Mouse (Mus musculus) spleen, adult 12 weeks (tissue): ENCODE measurements around the gene Hsd17b12.

Source experiments
- DNase-seq: peaks from one replicate; pipeline ENCODE4 v3.0.0; 2022; ENCODE audit warnings: low spot score

Hsd17b12 gene

GRCm38 (mm10) chr2:94069482-94069881, 88.3 kb downstream of the Hsd17b12 start:
- no peak for DNase-seq

- no peak for DNase-seq
Measured at GRCm38 (mm10) chr2:94066540-94067135, 91.1 kb downstream of the Hsd17b12 start.

DNA sequence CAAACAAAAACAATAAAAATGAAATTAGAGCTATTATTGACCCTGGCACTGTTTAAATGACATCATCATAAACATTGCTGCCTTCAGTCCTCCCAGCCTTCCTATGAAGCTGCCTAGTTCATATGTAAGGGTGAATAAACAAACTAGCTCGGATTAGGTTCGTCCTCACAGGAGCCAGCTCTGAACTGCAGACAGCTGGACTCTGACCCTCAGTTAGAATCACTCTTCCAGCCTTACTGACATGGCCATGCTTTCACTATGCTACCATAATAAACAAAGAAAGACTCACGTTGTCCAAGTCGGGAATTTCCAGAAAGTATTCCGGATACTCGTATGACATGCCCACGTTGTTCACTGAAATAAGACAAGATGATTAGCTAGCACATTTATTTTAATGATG, 91.6 kb downstream of the Hsd17b12 start:
- no peak for DNase-seq

- DNase-seq: no peak
Measured at GRCm38 (mm10) chr2:94062791-94063190, 95.0 kb downstream of the Hsd17b12 start.

- no peak for DNase-seq
Measured at GRCm38 (mm10) chr2:94059459-94059858, 98.3 kb downstream of the Hsd17b12 start.

DNA sequence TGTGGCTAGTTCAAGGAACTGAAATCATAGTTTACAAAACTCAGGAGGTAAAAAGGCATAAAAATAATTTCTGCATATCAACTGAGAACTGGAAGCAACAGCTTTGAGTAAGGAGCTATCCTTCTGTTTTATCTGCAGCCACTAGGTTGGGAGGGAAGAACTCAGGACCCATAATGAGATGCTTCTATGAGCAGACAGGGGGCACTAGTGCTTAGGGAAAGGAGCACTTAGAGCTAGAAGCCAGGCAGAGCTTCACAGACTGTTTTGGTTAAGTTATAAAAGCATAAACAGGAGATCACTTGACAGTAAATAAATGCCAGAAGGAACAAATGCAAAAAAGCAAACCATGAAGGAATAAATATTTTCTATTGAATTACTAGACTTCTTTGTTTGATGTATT, 103.0 kb downstream of the Hsd17b12 start:
- DNase-seq: no peak

DNA sequence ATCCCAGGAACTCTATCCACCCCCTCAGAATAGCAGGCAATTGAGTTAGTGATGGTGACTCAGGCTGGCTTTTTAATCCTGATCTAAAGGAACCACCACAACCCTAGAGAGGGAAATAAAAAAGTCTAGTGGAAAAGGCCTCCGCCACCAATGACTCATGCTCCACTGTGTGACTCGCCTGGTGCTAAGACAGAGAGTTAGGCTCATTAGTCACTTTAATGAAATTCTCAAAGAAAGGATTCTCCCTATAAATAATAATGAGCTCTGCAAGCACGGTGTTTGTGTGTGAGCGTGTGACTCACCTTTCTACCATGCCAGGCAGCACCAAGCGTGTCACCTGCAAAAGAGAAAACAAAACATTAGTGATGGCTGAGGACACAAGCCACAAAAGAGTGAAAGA, 105.8 kb downstream of the Hsd17b12 start:
- DNase-seq: no peak

DNA sequence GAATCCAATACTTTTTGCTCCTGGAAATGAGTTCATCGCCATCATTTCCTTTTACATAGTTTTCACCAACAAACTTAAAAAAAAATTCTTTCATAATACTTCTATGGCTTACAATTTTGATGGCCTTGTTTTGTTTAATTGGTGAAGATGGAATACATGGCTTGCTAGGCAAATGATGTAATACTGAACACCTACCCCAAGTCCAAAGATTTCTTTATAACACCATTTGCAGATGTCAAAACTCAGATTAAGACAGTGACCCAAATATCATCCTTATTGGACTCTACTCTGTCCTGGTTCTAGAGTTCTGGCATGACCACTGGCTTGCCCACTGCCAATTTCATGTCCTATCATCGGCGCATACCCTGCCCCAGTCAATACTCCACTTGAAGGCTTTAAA, 106.9 kb downstream of the Hsd17b12 start:
- DNase-seq: no peak

DNA sequence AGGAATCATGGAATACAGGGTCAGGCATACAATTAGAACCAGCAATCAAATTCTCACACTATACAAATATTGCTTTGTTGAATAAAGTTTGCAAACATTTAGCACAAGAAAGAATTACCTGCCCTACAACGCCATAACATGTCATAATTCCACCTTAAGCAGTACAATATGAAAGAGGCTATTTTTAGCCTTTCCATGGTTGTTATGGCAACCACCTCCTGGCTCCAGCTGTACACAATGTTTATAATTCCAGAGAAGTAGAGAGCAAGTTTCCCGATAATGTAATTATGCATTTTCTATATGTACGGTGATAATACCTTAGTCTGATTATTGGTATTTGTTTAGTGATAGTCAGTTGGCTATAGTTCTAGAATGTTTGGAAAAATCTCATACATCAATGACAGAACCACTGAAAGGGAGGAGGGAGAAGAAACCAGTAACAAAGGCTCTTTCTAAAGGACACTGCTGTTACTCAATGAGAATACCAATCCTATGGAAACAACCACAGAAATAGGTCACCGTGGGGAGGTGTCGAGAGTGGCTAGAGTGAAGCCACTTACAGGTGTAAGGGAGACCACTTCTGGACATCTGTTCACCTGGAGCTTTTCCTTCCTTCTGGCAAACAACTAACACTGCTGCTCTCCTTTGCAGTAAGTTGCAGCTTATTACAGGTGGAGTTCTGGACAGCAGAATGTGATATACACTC, 108.1 kb downstream of the Hsd17b12 start:
- no peak for DNase-seq

DNA sequence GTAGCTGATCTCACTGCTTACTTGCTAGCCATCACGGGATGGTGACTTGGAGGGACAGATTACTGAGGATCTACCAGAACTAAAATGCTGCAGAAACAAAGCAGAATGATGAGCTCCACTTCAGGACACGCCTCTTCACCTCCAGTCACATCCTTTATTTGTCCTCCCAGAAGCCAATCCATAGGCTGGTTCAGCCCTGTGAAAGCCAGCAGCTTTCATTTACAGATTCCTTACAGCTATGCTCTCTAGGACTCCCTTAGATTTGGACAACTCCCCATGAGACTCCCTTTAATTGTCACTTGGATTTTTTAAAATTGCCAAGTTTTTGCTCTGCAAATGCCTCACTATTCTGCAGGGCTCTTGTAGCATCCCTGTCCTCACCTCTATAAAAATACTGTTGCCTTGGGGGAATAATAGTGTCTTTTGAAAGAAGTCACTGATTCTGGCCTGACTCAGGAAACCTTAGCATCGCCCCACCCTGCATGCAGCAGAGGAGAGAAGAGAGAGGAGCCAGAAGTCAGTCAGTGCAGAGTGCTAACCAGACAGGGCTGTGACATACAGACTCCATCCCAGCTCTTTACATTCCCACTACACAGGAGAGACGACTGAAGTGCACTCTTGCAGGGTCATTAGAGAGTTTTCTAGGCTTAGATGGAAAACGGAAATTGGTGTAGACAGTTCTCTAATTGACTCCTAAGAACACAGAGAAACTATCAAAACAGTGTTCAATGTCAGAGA, 108.9 kb downstream of the Hsd17b12 start:
- no peak for DNase-seq

DNA sequence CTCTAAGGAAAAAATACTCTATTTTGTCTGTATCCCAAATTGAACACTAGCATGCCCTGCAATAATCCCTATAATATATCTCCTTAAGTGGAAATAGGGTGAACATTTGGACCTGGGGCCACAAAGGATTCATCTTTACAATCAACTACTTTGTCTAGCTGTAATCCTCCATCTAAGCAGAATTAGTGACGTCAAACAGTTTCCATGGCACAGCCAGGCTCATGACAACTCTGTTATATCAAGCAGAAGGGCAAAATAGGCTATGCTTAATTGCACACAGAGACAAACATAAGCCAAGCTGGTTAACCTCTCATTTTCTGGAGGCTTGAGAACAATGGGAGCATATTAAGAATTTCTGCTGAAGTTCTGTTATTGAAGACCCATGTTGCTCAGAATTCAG, 109.5 kb downstream of the Hsd17b12 start:
- DNase-seq: no peak

DNA sequence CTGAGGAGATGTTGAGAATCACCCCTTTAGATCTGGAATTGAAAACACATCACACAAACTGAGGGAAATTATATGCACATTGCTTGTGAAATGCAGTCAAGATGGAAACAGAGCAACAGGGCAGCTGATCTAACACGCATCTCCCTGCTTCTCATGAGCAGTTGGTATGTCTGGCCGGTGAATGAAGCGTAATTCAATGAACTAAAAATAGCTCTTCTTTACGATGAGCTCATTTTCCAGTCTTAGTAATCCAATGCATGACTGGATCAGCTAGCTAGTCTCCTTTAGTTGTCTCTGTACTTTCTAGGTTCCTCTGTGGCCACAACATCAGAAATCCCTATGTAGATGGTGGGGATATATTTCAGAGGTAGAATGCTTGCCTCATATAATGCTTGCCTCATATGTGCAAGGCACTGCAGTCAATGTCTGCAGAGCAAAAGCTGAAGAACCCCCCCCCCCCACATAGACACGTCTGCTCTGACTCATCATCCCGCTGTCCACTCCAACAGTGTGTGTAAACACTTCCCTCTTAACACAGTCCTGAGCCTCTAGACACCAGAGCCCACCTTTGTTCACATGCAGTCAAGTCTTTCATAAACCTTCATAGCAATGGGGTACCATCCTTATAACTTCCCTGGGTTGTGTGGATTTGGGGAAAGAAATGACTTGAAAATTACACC, 112.2 kb downstream of the Hsd17b12 start:
- DNase-seq: no peak

DNA sequence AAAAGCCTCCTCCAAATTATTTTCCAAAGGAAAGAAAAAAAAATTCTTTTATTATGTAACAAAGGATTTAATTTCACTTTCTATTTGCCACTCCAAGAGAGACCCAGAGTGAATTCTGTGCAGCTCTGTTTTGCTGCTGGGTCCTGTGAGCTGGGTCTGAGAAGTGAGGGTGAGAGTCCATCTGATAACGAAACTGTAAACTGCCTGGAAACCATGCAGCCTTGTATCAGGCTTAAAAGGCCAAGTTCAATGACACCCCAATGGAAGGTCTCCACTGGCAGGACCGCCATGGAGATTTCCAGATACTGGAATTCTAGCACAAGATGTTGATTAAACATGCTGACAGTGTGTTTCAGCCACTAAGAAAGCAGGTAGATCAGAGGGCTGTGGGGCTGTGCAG, 113.6 kb downstream of the Hsd17b12 start:
- DNase-seq: no peak

GRCm38 (mm10) chr2:94043662-94044061, 114.1 kb downstream of the Hsd17b12 start:
- DNase-seq: no peak

DNA sequence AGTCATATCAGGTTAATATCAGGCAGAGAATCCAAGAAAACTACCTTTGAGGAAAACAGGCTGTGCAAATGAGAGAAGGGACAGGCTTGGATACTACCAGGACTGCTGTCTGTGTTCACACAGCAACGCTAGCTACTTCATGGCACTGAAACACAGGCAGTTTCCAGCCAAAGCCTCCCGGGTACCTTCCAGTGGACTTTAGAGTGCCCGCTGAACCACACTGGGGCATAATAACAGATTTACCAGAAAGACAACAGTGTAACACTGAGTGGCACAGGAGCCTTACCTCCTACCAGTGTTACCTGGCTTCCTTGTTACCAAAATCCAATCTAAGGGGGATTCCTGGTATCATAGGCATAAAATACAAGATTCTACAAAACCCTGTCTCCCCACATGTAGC, 115.3 kb downstream of the Hsd17b12 start:
- DNase-seq: no peak

DNA sequence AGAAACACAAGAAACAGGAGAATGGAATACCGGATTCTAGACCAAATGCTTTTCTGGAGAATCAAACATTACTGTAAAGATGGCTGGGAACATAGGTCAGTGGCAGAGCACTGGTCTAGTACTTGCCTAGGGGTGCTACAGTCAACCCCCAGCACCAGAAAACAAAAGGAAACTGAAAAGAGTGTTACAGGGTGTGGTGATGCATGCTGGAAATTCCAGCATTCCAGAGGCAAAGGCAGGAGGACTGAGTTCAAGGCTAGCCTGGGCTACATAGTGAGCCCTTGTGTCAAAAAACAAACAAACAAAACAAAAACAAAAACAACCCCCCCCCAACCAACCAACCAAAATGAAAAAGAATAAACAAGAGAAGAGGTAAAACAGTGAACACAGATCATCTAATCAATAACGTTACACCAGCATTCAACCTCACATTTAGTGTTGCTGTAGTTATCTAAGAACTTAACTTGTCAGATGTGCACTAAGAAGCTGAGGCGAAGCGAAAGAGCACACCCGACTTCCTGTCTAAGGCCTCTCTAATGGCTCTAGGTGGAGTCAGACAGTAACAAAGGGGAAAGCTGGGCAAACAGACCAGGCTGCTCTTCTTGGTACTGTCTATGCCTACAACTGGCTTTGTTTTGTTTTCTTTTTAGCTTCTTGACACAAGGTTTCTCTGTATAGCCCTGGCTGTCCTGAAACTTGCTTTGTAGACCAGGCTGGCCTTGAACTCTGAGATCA, 117.2 kb downstream of the Hsd17b12 start:
- no peak for DNase-seq

DNA sequence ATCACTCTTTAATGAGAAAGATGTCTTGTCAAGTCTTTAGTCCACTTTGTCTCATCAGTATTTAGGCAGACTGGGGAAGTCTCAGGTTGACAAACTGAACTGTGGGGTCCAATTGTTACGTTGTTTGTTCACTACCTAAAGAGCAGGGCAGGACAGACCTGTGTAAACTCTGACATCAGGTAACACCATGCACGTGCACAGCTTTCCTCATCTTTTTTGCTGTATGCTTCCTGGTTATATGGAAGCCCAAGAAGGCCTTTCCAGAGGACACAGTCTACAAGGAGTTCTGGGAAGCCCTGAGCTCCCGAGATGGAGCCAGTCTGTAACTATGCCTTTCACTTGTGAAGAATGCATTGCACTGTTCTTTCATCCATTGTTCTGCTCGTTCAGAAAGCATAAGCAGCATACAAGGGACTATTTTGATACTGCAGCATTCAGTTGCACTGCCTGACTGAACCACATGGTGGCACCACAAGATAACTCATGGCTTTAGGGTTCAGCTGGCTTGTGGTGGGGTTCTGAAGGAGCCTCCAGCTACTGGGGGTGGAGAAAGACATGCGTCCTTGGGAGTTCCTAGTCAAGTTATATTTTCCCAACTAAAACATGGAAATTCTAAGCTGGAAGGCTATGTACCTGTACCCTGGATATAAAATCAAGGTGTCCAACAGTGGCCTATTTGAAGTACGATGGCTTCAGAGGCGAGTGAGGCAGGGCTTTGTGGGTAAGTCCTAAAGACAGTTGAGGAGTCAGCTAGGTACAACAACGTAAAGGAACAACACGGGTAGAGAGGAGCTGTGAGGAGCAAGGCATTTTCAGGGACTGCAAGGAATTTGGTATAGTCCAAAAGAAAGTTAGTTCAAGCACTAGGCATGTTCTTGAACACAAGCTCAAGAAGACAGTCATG, 122.1 kb downstream of the Hsd17b12 start:
- DNase-seq: peak; percentile 7

DNA sequence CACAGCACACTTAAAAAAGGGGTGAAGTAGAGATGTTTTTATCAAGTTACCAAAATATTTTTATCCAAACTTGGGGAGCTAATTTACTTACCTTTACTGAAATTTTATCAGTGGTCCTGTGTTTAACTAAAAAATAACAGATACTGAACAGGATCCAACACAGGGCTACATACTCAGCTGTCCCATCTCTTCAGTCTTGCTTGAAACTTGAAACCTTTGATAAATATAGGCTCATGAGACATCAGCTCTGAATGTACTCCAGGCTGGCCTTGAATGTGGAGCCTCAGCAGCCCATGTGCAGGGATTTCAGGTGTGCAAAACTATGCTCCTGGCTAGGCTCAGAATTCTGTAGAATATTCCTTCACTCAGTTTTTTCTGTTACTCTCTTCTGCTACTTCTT, 127.2 kb downstream of the Hsd17b12 start:
- DNase-seq: no peak

DNA sequence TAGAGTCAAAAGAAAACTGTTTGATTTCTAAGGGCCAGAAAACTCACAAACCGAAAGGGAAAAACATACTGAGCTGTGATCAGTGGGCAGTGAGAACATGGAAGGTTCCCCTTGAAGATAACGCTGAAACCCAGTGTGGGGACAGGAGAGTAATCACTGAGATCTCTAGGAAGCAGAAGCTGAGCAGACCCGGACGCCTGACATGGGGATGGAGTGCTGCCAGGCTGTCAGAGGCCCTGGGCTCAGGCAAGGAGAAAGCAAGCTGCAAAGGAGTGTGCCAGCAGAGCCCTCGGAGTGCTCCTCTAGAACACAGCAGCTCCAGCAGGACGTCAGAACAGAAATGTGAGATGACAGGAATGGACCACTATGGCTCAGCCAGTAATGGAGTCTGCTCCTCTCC, 133.1 kb downstream of the Hsd17b12 start:
- DNase-seq: no peak

DNA sequence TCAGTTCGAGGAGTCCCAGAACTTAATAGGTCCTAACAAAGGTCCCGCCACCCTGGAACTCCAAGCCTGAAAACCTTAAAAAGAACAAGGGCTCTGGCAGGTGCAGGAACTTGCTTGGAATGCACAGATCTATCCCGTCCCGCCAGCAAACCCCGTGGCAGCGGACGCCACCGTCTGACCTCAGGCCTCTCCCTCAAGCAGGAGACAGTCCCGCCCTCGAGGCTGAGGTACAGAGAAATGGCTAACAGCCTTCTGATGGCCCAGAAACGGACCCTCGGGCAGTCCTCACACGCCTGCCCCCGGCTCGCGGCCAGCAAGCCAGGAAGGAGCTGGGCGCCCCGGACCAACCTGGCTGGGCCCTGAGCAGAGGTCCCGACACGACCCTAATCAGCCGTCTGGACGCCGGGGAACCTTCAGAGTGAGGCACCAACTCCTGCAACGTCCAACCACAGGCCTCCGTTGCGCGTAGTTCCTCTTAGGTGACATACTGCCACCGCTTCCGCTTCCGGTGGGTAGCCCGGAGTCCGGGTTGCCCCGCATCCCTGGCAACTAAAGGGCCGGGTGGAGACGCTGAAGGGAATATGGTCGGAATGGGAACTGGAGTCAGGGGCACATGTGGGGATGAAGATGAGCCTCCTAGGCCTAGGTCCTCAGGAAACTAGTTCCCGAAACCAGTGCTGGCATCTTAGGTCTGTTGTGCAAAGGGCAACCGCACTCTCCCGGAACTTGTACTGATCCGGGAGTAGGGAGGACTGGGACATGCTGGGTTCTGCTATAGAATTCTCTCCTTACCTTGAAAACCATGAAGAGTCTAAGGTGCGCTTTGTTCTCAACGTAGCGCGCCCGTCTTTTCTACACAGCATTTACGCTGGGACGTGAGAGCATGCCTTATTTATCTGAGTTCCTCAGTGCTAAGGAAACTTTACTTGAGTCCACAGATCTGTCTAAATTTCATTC, 147.2 kb downstream of the Hsd17b12 start, which contains the start of gene Alkbh3:
TSS of gene Alkbh3 (minus strand) at position 473 of the 957 bp plus-strand sequence.
- DNase-seq: peak; percentile 79
